Mouse (Mus musculus) forebrain, embryonic 15.5 days (tissue): ENCODE results near the gene Usp46. TPM values are rescaled to one million over a fixed set of nuclear protein-coding genes. Genes with fewer than 3 reads are reported as not detected.

Source experiments
- ATAC-seq: fragments of 200-750 bp; cut with Nextera tagmentation; replicated peaks from 2 replicates; pipeline ENCODE4 v1.8.0; 2017; ENCODE audit warnings: mild to moderate bottlenecking, moderate TSS enrichment, moderate library complexity
- H3K27ac ChIP-seq: fragments of 300-500 bp; sonication (generic); replicated peaks from 2 replicates; pipeline ENCODE4 v1.5.1; 2015; ENCODE audit warnings: mild to moderate bottlenecking, inconsistent platforms
- H3K27me3 ChIP-seq: fragments of 300-500 bp; sonication (generic); 2 replicates; pipeline ENCODE4 v1.6.1; 2015; ENCODE audit warnings: inconsistent platforms
- H3K36me3 ChIP-seq: fragments of 300-500 bp; sonication (generic); 2 replicates; pipeline ENCODE4 v1.6.1; 2015; ENCODE audit warnings: mild to moderate bottlenecking, inconsistent platforms
- H3K4me1 ChIP-seq: fragments of 300-500 bp; sonication (generic); 2 replicates; pipeline ENCODE4 v1.6.1; 2015; ENCODE audit warnings: inconsistent platforms
- H3K4me2 ChIP-seq: fragments of 300-500 bp; sonication (generic); replicated peaks from 2 replicates; pipeline ENCODE4 v1.6.1; 2015; ENCODE audit warnings: mild to moderate bottlenecking, inconsistent platforms
- H3K4me3 ChIP-seq: fragments of 300-500 bp; sonication (generic); 2 replicates; pipeline ENCODE4 v1.5.1; 2015; ENCODE audit warnings: mild to moderate bottlenecking, inconsistent platforms
- H3K9ac ChIP-seq: fragments of 300-500 bp; sonication (generic); replicated peaks from 2 replicates; pipeline ENCODE4 v1.6.1; 2015; ENCODE audit warnings: mild to moderate bottlenecking, inconsistent platforms
- H3K9me3 ChIP-seq: fragments of 300-500 bp; sonication (generic); 2 replicates; pipeline ENCODE4 v1.6.1; 2016; ENCODE audit warnings: inconsistent platforms
- WGBS: fragments of 180-500 bp; shearing (Covaris S2); methylation state at CpG from one replicate; pipeline ENCODE4 v1.1.7; 2015; ENCODE audit warnings: mixed read lengths; 5-methylcytosine and 5-hydroxymethylcytosine counted together
- polyA plus RNA-seq: library from polyadenylated mRNA; unstranded; fragments of >200 nt; fragmentation: Nextera tagmentation; extraction: Ambion mirVana; gene quantifications from 2 replicates; pipeline ENCODE4 v1.2.1, GENCODE M21; 2015

The Usp46 gene
- 28.0 and 29.0 TPM in 2 replicates for polyA plus RNA-seq

DNA sequence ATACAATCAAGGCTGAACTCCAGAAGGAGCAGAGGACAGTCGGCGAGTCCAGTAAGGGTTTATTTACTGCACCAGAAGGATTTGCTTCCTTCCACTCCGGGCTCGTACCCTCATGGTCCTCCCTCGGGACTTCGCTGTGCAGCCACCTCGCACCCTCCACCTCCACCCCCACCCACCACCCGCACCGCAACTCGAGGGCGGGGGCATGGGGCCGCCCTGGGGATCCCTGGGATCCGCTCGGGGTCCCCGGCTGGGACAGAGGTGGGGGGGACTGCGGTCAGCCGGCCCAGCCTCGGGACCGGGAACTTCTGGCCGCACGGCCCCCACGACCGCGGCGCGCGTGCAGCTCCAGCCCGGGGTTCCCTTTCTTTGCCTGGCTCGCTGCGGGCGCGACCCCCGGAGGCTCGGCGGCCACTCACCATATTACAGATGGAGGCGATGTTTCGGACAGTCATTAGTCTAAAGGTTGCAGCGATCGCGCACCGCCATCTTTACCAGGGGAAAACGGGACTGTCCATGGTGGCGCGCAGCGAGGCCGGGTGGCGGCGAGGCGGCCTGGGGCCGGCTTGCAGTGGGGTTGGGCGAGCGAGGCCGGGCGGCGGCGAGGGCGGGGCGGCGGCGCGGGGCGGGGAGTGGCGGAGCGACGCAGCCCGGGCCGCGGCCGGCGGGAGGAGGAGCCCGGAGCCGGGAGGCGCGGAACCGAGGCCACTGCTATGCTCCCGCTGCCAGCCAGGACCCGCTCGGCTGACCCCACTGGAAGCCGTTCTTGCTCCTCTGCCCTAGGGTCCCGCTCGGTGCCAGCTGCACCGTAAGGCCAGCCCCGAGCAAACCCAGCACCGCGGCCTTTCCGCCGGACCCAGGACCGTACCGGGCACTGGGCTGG lies at the start of gene Usp46:
Usp46 (minus strand) TSS at position 601 of the 883 bp plus-strand sequence.
- Histone ChIP-seq H3K4me1 (peaks cover 30% of the 10 kb centered on the region), H3K27ac (peak within 1 kb of the TSS; percentile 82), H3K36me3 (no peaks in the 10 kb centered on the region), H3K4me2 (peak within 1 kb of the TSS; percentile 91), H3K9ac (peak within 1 kb of the TSS; percentile 74), H3K9me3 (no peaks in the 10 kb centered on the region), H3K4me3 (peak within 1 kb of the TSS; percentile 78), H3K27me3 (no peaks in the 10 kb centered on the region)
- WGBS: under 1% methylated on average over 69 of the region's 89 CpGs
- peak; percentile 90 for ATAC-seq

DNA sequence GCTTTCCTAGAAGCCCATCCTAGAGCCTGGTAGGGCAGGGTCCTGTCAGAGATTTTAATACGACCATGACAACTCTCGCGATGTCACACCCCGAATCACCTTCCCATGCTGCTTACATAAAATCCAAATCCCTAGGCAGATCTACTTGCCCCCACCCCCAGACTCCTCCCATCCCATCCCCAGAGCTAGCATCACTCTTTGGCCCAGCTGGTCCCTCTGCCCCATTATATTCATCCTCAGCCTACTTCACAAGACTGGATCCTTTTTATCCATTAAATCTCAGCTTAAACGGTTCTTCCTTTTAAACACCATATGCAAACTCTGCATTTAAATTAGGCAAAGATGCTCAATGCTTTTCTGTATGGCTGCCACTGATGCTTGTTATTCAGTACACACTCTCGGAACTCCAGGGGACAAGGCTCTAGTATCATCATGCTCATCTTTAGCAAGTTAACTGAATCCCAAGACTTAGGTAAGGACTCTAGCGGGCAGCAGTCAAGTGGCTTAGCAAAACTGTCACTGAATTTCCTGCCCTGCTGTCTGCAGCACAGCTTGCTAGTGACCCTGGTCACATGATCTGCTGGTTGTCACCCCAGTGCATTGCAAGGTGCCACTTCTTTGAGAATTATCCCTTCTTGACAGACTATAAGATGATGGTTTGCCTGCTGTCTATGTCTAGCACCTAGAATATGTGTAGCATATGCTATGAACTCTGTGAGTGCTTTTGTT lies 45.9 kb upstream of the Usp46 start:
- Histone ChIP-seq H3K4me3 (no peak overlapping the region), H3K4me2 (no peak overlapping the region), H3K9me3 (no peaks in the 10 kb centered on the region), H3K9ac (no peak overlapping the region), H3K36me3 (no peaks in the 10 kb centered on the region), H3K27ac (peak overlapping the region; percentile 51), H3K4me1 (peaks cover 10% of the 10 kb centered on the region), H3K27me3 (no peaks in the 10 kb centered on the region)
- 68% methylated on average over 7 of the region's 7 CpGs for WGBS
- ATAC-seq: peak; percentile 69

GRCm38 (mm10) chr5:74105445-74105844 lies 37.2 kb upstream of the Usp46 start:
- Histone ChIP-seq H3K9ac (no peak overlapping the region), H3K27ac (no peak overlapping the region), H3K4me1 (no peaks in the 10 kb centered on the region), H3K9me3 (no peaks in the 10 kb centered on the region), H3K4me2 (no peak overlapping the region), H3K27me3 (no peaks in the 10 kb centered on the region), H3K4me3 (no peak overlapping the region), H3K36me3 (no peaks in the 10 kb centered on the region)
- WGBS: 39% methylated on average over 7 of the region's 7 CpGs
- no peak for ATAC-seq

DNA sequence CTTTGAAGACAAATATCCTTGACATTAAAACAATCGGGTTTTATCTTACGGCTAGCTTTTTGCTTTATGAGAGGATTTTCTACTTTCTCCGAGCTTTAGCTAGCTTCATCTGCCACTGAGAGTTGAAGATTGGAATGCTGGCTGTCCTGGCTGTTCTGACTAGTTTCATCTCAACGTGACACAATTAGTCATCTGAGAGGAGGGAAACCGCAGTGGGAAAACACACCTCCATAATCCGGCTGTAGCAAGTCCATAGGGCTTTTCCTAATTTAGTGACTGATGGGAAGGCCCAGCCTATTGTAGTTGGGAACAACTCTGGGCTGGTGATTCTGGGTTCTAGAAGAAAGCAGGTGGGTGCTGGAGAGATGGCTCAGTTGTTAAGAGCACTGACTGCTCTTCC lies 33.5 kb upstream of the Usp46 start:
- WGBS: 84% methylated on average over 6 of the region's 6 CpGs
- Histone ChIP-seq H3K27ac (no peak overlapping the region), H3K27me3 (no peaks in the 10 kb centered on the region), H3K36me3 (no peaks in the 10 kb centered on the region), H3K4me3 (no peak overlapping the region), H3K9me3 (no peaks in the 10 kb centered on the region), H3K4me2 (no peak overlapping the region), H3K4me1 (0 out of 2 replicates have a peak, but pooled peaks cover 5% of the 10 kb centered on the region), H3K9ac (no peak overlapping the region)
- ATAC-seq: no peak

GRCm38 (mm10) chr5:74099046-74099445 lies 30.8 kb upstream of the Usp46 start:
- Histone ChIP-seq H3K9ac (no peak overlapping the region), H3K9me3 (no peaks in the 10 kb centered on the region), H3K27ac (no peak overlapping the region), H3K4me3 (no peak overlapping the region), H3K4me1 (peaks cover 16% of the 10 kb centered on the region), H3K4me2 (no peak overlapping the region), H3K27me3 (no peaks in the 10 kb centered on the region), H3K36me3 (peaks cover 5% of the 10 kb centered on the region; the same call in 1 of the 2 replicates)
- peak; percentile 12; the same call in 1 of the 2 replicates for ATAC-seq
- WGBS: 64% methylated on average over 10 of the region's 10 CpGs

DNA sequence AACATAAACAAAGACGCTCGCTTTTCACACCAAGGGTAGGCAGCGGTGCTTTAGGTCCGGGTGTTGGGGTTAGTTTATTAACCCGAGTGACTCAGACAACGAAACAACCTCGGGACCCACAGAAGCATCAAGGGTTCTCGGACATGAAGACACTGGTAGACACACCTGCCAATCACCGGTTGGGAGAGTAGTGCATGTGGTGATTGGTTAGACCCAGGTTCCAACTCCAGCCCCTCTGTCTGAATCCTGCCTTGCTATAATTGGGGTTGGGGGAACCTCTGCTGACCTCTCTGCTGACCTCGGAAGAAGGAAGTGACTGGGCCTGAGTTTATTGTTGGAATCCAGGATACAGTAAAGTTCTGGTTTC lies 29.6 kb upstream of the Usp46 start:
- no peak overlapping the region for H3K4me3 ChIP-seq
- H3K4me2 ChIP-seq: no peak overlapping the region
- no peak overlapping the region for H3K9ac ChIP-seq
- no peaks in the 10 kb centered on the region for H3K27me3 ChIP-seq
- peaks cover 5% of the 10 kb centered on the region; the same call in 1 of the 2 replicates for H3K36me3 ChIP-seq
- ATAC-seq: no peak
- H3K27ac ChIP-seq: no peak overlapping the region
- no peaks in the 10 kb centered on the region for H3K9me3 ChIP-seq
- H3K4me1 ChIP-seq: peaks cover 20% of the 10 kb centered on the region
- 88% methylated on average over 10 of the region's 10 CpGs for WGBS

DNA sequence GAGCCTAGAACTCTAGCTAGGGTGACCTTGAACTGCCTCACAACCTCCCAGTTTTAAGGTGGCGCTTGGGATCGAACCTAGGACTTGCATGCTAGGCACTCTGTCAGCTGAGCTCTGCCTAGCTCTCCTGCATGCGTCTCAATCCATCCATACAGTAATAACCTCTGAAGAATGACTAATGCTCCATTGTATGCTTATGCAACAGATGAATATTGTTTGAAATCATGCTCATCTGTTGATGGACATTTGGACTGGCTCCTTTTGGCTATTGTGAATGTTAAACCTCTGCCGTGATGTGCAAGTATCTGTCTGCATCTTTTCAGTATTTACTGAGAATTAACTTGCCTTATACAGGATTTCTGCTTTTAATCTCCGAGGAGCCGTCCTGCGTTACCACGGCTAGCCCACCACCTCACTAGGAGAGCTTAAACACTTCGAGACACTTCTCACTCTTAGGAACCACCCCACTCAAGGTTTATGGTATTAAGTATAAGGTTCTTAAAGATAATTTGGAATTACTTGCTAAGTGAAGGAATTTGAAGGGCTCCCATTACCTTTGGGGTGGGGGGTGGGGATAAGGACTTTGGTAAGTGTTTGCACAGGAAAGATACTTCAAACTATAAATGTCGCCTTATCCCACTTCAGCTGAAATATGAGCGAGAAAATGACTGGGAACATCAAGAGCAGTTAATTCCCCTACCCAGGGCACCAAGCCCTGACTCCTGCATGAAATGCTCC lies 29.1 kb upstream of the Usp46 start:
- H3K4me1 ChIP-seq: peaks cover 20% of the 10 kb centered on the region
- H3K9me3 ChIP-seq: no peaks in the 10 kb centered on the region
- H3K36me3 ChIP-seq: peaks cover 5% of the 10 kb centered on the region; the same call in 1 of the 2 replicates
- no peak overlapping the region for H3K4me3 ChIP-seq
- no peak overlapping the region for H3K27ac ChIP-seq
- H3K4me2 ChIP-seq: no peak overlapping the region
- ATAC-seq: no peak
- no peaks in the 10 kb centered on the region for H3K27me3 ChIP-seq
- no peak overlapping the region for H3K9ac ChIP-seq
- WGBS: 93% methylated on average over 11 of the region's 11 CpGs

DNA sequence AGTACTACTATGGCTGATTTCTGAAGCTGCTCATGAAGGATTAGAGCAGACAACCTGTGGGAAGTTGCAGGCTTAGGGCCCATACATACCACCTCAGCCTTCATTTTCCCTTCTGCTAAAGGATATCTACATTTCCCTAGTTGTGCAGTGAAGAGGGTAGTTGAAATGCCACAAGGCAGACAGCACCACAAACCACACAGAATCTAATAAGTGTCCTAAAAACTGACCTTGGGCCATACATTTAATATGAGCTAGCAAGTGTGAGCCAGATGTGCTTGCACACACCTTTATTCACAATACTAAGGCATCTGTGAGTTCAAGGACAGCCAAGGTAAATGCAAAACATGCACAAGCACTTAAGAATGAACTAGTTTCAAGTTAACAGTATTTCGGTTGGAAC lies 27.8 kb upstream of the Usp46 start:
- H3K9ac ChIP-seq: no peak overlapping the region
- 91% methylated on average over 1 of the region's 1 CpGs for WGBS
- peaks cover 5% of the 10 kb centered on the region; the same call in 1 of the 2 replicates for H3K36me3 ChIP-seq
- no peak overlapping the region for H3K4me2 ChIP-seq
- H3K27ac ChIP-seq: no peak overlapping the region
- H3K27me3 ChIP-seq: no peaks in the 10 kb centered on the region
- ATAC-seq: no peak
- H3K4me1 ChIP-seq: peaks cover 20% of the 10 kb centered on the region
- no peak overlapping the region for H3K4me3 ChIP-seq
- H3K9me3 ChIP-seq: no peaks in the 10 kb centered on the region

DNA sequence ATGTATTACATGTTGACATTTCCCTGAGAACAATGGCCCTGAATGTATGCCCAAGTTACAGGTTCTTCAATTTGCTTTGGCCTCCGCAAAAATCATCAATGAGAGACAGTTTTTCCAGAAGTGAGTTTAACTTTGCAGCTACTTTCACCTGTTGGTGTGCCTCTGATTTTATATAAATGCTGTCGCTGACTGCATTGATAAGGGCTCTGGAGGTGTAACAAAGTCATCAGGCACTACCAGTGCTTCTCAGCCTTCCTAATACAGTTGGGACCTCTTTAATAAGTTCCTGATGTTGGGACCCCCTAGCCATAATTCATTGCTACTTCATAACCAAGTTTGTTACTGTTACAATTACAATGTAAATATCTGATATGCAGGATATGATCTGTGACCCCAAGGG lies 27.4 kb upstream of the Usp46 start:
- Histone ChIP-seq H3K27ac (no peak overlapping the region), H3K36me3 (peaks cover 5% of the 10 kb centered on the region; the same call in 1 of the 2 replicates), H3K9ac (no peak overlapping the region), H3K4me1 (peaks cover 20% of the 10 kb centered on the region), H3K4me3 (no peak overlapping the region), H3K9me3 (no peaks in the 10 kb centered on the region), H3K4me2 (no peak overlapping the region), H3K27me3 (no peaks in the 10 kb centered on the region)
- ATAC-seq: no peak
- WGBS: 94% methylated on average over 2 of the region's 2 CpGs

DNA sequence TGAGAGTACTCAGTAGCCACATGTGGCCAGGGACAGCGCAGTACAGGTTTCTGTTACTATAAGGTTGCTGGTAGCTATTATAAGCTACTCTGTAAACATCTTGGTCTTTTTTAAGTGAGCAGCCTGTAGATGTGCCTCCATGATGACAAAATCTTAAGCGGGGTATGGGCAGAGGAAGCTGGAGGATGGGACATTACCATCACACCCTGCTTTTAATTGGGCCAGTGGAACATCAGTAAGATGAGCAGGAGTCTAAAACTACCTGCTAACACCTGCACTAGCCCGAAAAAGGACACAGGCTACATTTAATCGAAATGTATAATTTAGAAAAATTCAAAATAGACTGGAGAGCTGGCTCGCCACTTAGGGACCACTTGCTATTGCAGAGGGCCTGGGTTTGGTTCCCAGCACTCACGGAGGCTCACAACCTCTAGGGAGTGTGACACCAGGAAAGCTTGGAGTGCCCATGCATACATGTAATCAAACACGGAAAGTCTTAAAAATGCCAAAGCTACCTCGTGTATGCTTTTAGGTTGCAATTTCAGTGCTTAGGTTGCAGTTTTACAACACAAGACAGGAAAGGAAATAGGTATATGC lies 26.7 kb upstream of the Usp46 start:
- H3K27me3 ChIP-seq: no peaks in the 10 kb centered on the region
- H3K4me3 ChIP-seq: peak overlapping the region; percentile 88; the same call in 1 of the 2 replicates
- peaks cover 5% of the 10 kb centered on the region; the same call in 1 of the 2 replicates for H3K36me3 ChIP-seq
- H3K4me1 ChIP-seq: peaks cover 20% of the 10 kb centered on the region
- no peaks in the 10 kb centered on the region for H3K9me3 ChIP-seq
- 91% methylated on average over 8 of the region's 8 CpGs for WGBS
- no peak overlapping the region for H3K27ac ChIP-seq
- H3K4me2 ChIP-seq: peak overlapping the region; percentile 61
- no peak for ATAC-seq
- H3K9ac ChIP-seq: no peak overlapping the region

GRCm38 (mm10) chr5:74093556-74094428 lies 25.6 kb upstream of the Usp46 start:
- ATAC-seq: no peak
- H3K9me3 ChIP-seq: no peaks in the 10 kb centered on the region
- WGBS: 25% methylated on average over 11 of the region's 11 CpGs

More at GRCm38 (mm10) chr5:74093556-74094428, 25.6 kb upstream of the Usp46 start:
- Histone ChIP-seq H3K36me3 (peaks cover 5% of the 10 kb centered on the region; the same call in 1 of the 2 replicates), H3K4me1 (peaks cover 15% of the 10 kb centered on the region), H3K27me3 (no peaks in the 10 kb centered on the region), H3K4me3 (peak overlapping the region; percentile 88), H3K9ac (peak overlapping the region; percentile 94), H3K4me2 (peak overlapping the region; percentile 61), H3K27ac (peak overlapping the region; percentile 80)
